Mouse (Mus musculus): ENCODE results near the gene Tnfsf10.

GRCm38 (mm10) chr3:27370125-27370524, 53.3 kb downstream of the Tnfsf10 start:
- TF ChIP-seq CTCF (IDR thresholded peaks at IDR 0.05; ENCODE audit: control insufficient read depth, insufficient read depth, insufficient replicate concordance, low read depth, low read length) (no peak), POLR2A (IDR thresholded peaks at IDR 0.05; ENCODE audit: control insufficient read depth, low read depth, low read length) (no peak)

All from testis, adult 2 months (tissue).